Mouse (Mus musculus): ENCODE measurements around the gene H2-Q10. TPM values are rescaled to one million over a fixed set of nuclear protein-coding genes. Genes with fewer than 3 reads are reported as not detected.

Gene H2-Q10
- polyA plus RNA-seq, 1 experiment from 2014 or later = 1.2 TPM

GRCm38 (mm10) chr17:35515911-35516640, 46.2 kb downstream of the H2-Q10 start:
- ATAC-seq (ENCODE audit: insufficient number of reproducible peaks, low FRiP score) = peak; percentile 8; the same call in 1 of the 2 replicates

GRCm38 (mm10) chr17:35516652-35517500, 47.0 kb downstream of the H2-Q10 start, which contains the start of the genes Tcf19 and Cchcr1:
Gene Tcf19 (minus strand): TSS chr17:35516824.
Gene Cchcr1 (plus strand): TSS chr17:35517100.
- H3K9ac ChIP-seq = peak within 1 kb of the TSS; percentile 75
- H3K4me2 ChIP-seq = peak within 1 kb of the TSS; percentile 71
- H3K9me3 ChIP-seq (replicated peaks) = no peaks in the 10 kb centered on the region
- 0 out of 2 replicates have a peak within 1 kb of the TSS, but pooled peaks have one; percentile 5 for H3K27ac ChIP-seq (ENCODE audit: poor library complexity, severe bottlenecking)
- H3K4me3 ChIP-seq = peak within 1 kb of the TSS; percentile 64
- no peaks in the 10 kb centered on the region for H3K27me3 ChIP-seq (replicated peaks)
- peaks cover 27% of the 10 kb centered on the region for H3K4me1 ChIP-seq (replicated peaks)
- WGBS = under 1% methylated on average over 66 of the region's 67 CpGs
- H3K36me3 ChIP-seq = peaks cover 29% of the 10 kb centered on the region
- ATAC-seq (ENCODE audit: insufficient number of reproducible peaks, low FRiP score) = peak; percentile 96

More at GRCm38 (mm10) chr17:35515911-35516640, 46.2 kb downstream of the H2-Q10 start:
- Histone ChIP-seq H3K36me3 (peaks cover 21% of the 10 kb centered on the region), H3K27me3 (replicated peaks) (no peaks in the 10 kb centered on the region), H3K4me1 (replicated peaks) (peaks cover 27% of the 10 kb centered on the region), H3K4me3 (peak overlapping the region; percentile 64), H3K9ac (peak overlapping the region; percentile 62), H3K27ac (ENCODE audit: poor library complexity, severe bottlenecking) (0 out of 2 replicates have a peak overlapping the region, but pooled peaks have one; percentile 5), H3K9me3 (replicated peaks) (no peaks in the 10 kb centered on the region), H3K4me2 (peak overlapping the region; percentile 71)
- WGBS = 7% methylated on average over 25 of the region's 25 CpGs

GRCm38 (mm10) chr17:35517526-35517925, 47.6 kb downstream of the H2-Q10 start:
- Histone ChIP-seq H3K27ac (ENCODE audit: poor library complexity, severe bottlenecking) (no peak overlapping the region), H3K4me1 (replicated peaks) (peaks cover 27% of the 10 kb centered on the region), H3K27me3 (replicated peaks) (no peaks in the 10 kb centered on the region), H3K9me3 (replicated peaks) (no peaks in the 10 kb centered on the region), H3K4me2 (peak overlapping the region; percentile 71), H3K36me3 (peaks cover 29% of the 10 kb centered on the region), H3K9ac (peak overlapping the region; percentile 75), H3K4me3 (peak overlapping the region; percentile 64)
- WGBS = 9% methylated on average over 12 of the region's 12 CpGs
- ATAC-seq (ENCODE audit: insufficient number of reproducible peaks, low FRiP score) = no peak

Other genes starting within 250 kb of the H2-Q10 start
- gene Gm16181, start 249.3 kb upstream of the H2-Q10 start, polyA plus RNA-seq (2016; fragmentation: Nextera tagmentation; extraction: Ambion mirVana) = 0.55 TPM in 1 of 2 replicates, not detected in the other
- gene Atp6v1g2, start 236.4 kb upstream of the H2-Q10 start, polyA plus RNA-seq (2016; fragmentation: Nextera tagmentation; extraction: Ambion mirVana) = 10.0 and 12.5 TPM in 2 replicates
- gene Nfkbil1, start 234.3 kb upstream of the H2-Q10 start, polyA plus RNA-seq (2016; fragmentation: Nextera tagmentation; extraction: Ambion mirVana) = 9.0 and 9.8 TPM in 2 replicates
- gene Ddx39b, start 228.3 kb upstream of the H2-Q10 start, polyA plus RNA-seq (2016; fragmentation: Nextera tagmentation; extraction: Ambion mirVana) = 282 and 285 TPM in 2 replicates
- 30.2 and 32.8 TPM in 2 replicates for gene H2-D1, start 207.4 kb upstream of the H2-Q10 start, polyA plus RNA-seq (2016; fragmentation: Nextera tagmentation; extraction: Ambion mirVana)
- 0.08 and 0.14 TPM in 2 replicates for gene H2-Q1, start 149.7 kb upstream of the H2-Q10 start, polyA plus RNA-seq (2016; fragmentation: Nextera tagmentation; extraction: Ambion mirVana)
- gene H2-Q2, start 127.8 kb upstream of the H2-Q10 start, polyA plus RNA-seq (2016; fragmentation: Nextera tagmentation; extraction: Ambion mirVana) = 4.1 and 5.0 TPM in 2 replicates
- 1.9 and 2.5 TPM in 2 replicates for gene H2-Q4, start 90.5 kb upstream of the H2-Q10 start, polyA plus RNA-seq (2016; fragmentation: Nextera tagmentation; extraction: Ambion mirVana)
- 0.57 TPM in 1 of 2 replicates, not detected in the other for gene H2-Q6, start 45.2 kb upstream of the H2-Q10 start, polyA plus RNA-seq (2016; fragmentation: Nextera tagmentation; extraction: Ambion mirVana)
- 0.83 and 1.0 TPM in 2 replicates for gene H2-Q7, start 30.9 kb upstream of the H2-Q10 start, polyA plus RNA-seq (2016; fragmentation: Nextera tagmentation; extraction: Ambion mirVana)
- gene Pou5f1, start 35.9 kb downstream of the H2-Q10 start, polyA plus RNA-seq (2016; fragmentation: Nextera tagmentation; extraction: Ambion mirVana) = not detected in 2 replicates
- 49.6 and 49.8 TPM in 2 replicates for gene Tcf19, start 46.7 kb downstream of the H2-Q10 start, polyA plus RNA-seq (2016; fragmentation: Nextera tagmentation; extraction: Ambion mirVana)
- 15.9 and 17.7 TPM in 2 replicates for gene Cchcr1, start 47.0 kb downstream of the H2-Q10 start, polyA plus RNA-seq (2016; fragmentation: Nextera tagmentation; extraction: Ambion mirVana)
- gene Psors1c2, start 63.1 kb downstream of the H2-Q10 start, polyA plus RNA-seq (2016; fragmentation: Nextera tagmentation; extraction: Ambion mirVana) = 0.39 and 0.49 TPM in 2 replicates
- gene Cdsn, start 82.0 kb downstream of the H2-Q10 start, polyA plus RNA-seq (2016; fragmentation: Nextera tagmentation; extraction: Ambion mirVana) = 0.46 and 0.72 TPM in 2 replicates
- gene 2300002M23Rik, start 97.4 kb downstream of the H2-Q10 start, polyA plus RNA-seq (2016; fragmentation: Nextera tagmentation; extraction: Ambion mirVana) = not detected in 2 replicates
- not detected in 2 replicates for gene Sfta2, start 131.5 kb downstream of the H2-Q10 start, polyA plus RNA-seq (2016; fragmentation: Nextera tagmentation; extraction: Ambion mirVana)
- gene Gm9573, start 156.5 kb downstream of the H2-Q10 start, polyA plus RNA-seq (2016; fragmentation: Nextera tagmentation; extraction: Ambion mirVana) = not detected in 2 replicates
- 0.14 and 0.37 TPM in 2 replicates for gene Mucl3, start 173.6 kb downstream of the H2-Q10 start, polyA plus RNA-seq (2016; fragmentation: Nextera tagmentation; extraction: Ambion mirVana)
- gene Vars2, start 197.5 kb downstream of the H2-Q10 start, polyA plus RNA-seq (2016; fragmentation: Nextera tagmentation; extraction: Ambion mirVana) = 16.1 and 17.4 TPM in 2 replicates
- 22.2 and 24.5 TPM in 2 replicates for gene Gtf2h4, start 203.7 kb downstream of the H2-Q10 start, polyA plus RNA-seq (2016; fragmentation: Nextera tagmentation; extraction: Ambion mirVana)
- gene Ddr1, start 234.5 kb downstream of the H2-Q10 start, polyA plus RNA-seq (2016; fragmentation: Nextera tagmentation; extraction: Ambion mirVana) = 162 and 167 TPM in 2 replicates

Measured in heart, embryonic 12.5 days (tissue).